Mouse (Mus musculus): ENCODE data around the gene Gm12666.
"Not testable (repeated sequence)": the region's sequence is repeated elsewhere in the genome, so short reads cannot be mapped to it uniquely, and the experiment has no call there.

The Gm12666 gene

DNA sequence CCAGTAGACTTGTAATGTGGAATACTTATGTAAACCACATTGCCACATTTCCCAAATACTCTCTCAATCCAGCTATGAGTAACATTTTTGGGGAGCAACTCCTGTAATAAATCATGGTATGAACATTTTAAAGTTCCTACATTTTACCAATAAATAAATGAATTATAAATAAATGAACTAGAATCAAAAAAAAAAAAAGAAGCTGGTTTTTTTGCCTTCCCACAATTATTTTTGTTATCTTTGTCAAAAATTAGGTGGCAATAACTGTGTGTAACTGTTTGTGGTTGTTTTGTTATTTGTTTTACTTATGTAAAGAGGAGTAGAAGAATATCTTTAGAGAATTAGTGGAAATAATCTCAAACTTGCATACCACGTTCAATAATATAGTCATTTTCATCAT, at the start of gene Gm12666:
Gene Gm12666, minus strand, starts transcription at position 101 of the 400 bp plus-strand sequence.
- not testable (repeated sequence) for DNase-seq (ENCODE audit: low read depth, low spot score)

DNA sequence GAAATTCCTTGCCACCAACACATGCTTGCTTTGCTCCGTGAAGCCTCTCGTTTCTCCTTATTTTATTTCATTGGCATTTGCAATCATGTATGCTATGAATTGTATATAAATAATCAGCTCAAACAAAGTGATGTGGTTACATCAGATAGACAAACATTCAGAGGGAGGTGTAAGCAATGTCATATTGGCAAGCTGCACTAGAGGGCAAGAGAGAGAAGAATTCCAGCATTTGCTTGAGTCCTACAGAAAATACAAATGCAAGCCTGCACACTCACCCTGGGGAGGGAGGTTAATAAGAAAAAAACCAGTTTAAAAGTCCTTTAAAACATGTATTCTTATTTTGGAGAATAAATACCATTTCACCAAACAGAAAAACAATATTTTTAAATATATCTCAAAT, 34.8 kb upstream of the Gm12666 start:
- no peak for DNase-seq (ENCODE audit: low read depth, low spot score)

DNA sequence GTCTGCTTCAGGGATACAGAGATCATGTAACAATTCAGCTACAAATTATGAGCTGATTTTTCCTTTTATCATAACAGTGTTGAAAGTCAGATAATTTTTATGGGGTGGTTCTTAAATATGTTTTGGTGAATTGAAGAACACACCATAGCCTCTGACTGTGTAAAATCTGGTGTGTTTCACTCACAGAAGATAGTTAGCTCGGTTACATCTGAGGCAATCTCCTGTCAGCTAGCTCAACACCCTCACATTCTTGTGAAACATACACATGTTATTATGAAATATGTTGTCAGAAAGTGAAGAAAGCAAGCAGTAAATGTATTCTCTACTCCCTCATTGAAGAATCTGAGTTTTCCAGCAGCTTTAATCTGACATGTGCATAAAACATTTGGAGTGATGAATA, 24.7 kb upstream of the Gm12666 start:
- no peak for DNase-seq (ENCODE audit: low read depth, low spot score)

DNA sequence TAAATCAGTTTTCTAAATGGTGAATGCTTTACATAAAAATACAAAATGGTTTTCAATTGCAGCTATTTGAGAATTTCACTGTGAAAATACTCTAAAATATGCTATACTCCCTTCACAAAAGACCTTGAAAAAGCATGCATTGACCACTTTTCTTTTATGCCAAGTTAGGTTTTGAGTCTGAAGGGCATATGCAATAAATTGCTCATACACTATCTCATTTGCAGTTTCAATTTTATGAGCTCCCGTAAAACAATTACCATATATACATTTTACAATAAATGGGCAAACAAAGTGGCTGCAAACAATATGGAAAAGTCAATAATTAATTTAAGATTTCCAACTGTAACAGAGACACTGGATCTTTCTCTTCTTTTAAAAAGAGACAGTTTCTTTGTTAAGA, 38.9 kb downstream of the Gm12666 start:
- no peak for DNase-seq (ENCODE audit: low read depth, low spot score)

DNA sequence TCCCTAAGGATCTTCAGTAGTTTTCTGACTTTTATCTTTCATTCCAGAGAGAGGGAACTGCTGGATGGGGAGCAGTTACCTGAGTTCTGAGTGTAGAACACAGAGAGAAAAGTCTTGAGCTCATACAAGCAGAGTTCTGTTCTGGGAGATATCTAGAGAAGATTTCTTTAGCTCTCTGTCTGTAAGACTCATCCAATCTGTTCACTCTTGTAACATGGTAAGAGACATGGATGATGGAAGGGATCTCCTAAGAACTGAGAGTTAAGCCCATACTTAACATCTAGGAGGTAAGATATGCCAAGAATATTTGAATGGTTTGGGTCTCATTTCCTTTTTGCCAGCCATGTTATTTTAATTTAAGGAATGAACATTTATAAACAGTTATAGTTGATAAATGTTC, 44.4 kb downstream of the Gm12666 start, which contains the start of gene Izumo3:
Gene Izumo3, minus strand, starts transcription at position 101 of the 400 bp plus-strand sequence.
- DNase-seq (ENCODE audit: low read depth, low spot score), result no peak
